Mouse (Mus musculus): Measurements from ENCODE around the gene Neurod2. TPM values are rescaled to one million over a fixed set of nuclear protein-coding genes. Genes with fewer than 3 reads are reported as not detected.

The Neurod2 gene
- polyA plus RNA-seq, 1 experiment: not detected

DNA sequence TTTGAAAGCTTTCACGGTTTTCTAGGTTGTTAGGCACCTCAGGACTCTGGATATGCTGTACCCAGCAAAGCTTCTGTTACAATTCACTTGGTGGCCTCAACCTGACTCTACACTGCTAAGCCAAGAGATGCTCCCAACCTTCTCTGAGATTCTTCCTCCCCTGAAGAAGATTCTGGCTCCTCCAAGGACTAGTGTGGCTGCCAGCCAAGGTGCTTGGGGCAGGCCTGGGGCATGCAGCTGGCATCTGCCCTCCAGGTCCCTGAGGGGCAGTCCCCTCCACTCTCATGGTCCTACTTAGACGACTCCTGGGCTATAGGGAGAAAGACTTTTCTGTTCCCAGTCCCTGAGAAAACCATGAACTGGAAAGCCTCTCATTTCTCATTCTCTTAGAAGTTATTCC lies 38.5 kb downstream of the Neurod2 start:
- H3K79me2 ChIP-seq (ENCODE audit: control insufficient read depth, insufficient read depth): no peaks in the 10 kb centered on the region
- no peak for TF ChIP-seq USF1 (IDR thresholded peaks at IDR 0.05; ENCODE audit: low read depth)
- TF ChIP-seq CEBPB (IDR thresholded peaks at IDR 0.05; ENCODE audit: low read depth): no peak
- TF ChIP-seq FOSL1 (IDR thresholded peaks at IDR 0.05; ENCODE audit: insufficient read depth, low read length, poor library complexity, severe bottlenecking): no peak
- TF ChIP-seq MYOD1 (IDR thresholded peaks at IDR 0.05; ENCODE audit: control insufficient read depth, insufficient read length, low read depth): no peak
- no peak for TF ChIP-seq CTCF (IDR thresholded peaks at IDR 0.05; ENCODE audit: control insufficient read depth, insufficient read depth, insufficient read length)
- no peak for TF ChIP-seq MAX (IDR thresholded peaks at IDR 0.05)
- TF ChIP-seq MYOG (IDR thresholded peaks at IDR 0.05; ENCODE audit: control insufficient read depth, extremely low read depth, insufficient read length): no peak
- H3ac ChIP-seq (ENCODE audit: control insufficient read depth, insufficient read length, low read depth): no peak overlapping the region
- H3K27me3 ChIP-seq (ENCODE audit: control insufficient read depth, insufficient read depth, insufficient read length): peaks cover 46% of the 10 kb centered on the region
- H3K79me3 ChIP-seq (ENCODE audit: low read depth): no peaks in the 10 kb centered on the region
- H3K4me3 ChIP-seq (ENCODE audit: insufficient read depth, poor library complexity, severe bottlenecking): no peak overlapping the region
- no peaks in the 10 kb centered on the region for H3K36me3 ChIP-seq (ENCODE audit: control insufficient read depth, insufficient read depth)

- Histone ChIP-seq H3K36me3 (ENCODE audit: control insufficient read depth, insufficient read depth) (no peaks in the 10 kb centered on the region), H3K79me2 (ENCODE audit: control insufficient read depth, insufficient read depth) (no peaks in the 10 kb centered on the region), H3K4me3 (ENCODE audit: insufficient read depth, poor library complexity, severe bottlenecking) (no peak overlapping the region), H3K27me3 (ENCODE audit: control insufficient read depth, insufficient read depth, insufficient read length) (peaks cover 46% of the 10 kb centered on the region), H3ac (ENCODE audit: control insufficient read depth, insufficient read length, low read depth) (no peak overlapping the region), H3K79me3 (ENCODE audit: low read depth) (no peaks in the 10 kb centered on the region)
- TF ChIP-seq FOSL1 (IDR thresholded peaks at IDR 0.05; ENCODE audit: insufficient read depth, low read length, poor library complexity, severe bottlenecking) (no peak), USF1 (IDR thresholded peaks at IDR 0.05; ENCODE audit: low read depth) (no peak), CEBPB (IDR thresholded peaks at IDR 0.05; ENCODE audit: low read depth) (no peak), MYOD1 (IDR thresholded peaks at IDR 0.05; ENCODE audit: control insufficient read depth, insufficient read length, low read depth) (no peak), MAX (IDR thresholded peaks at IDR 0.05) (no peak), MYOG (IDR thresholded peaks at IDR 0.05; ENCODE audit: control insufficient read depth, extremely low read depth, insufficient read length) (no peak)
These were observed 39.6 kb downstream of the Neurod2 start for GRCm38 (mm10) chr11:98289873-98290272.

- TF ChIP-seq MYOD1 (IDR thresholded peaks at IDR 0.05; ENCODE audit: control insufficient read depth, insufficient read length, low read depth) (no peak), CTCF (IDR thresholded peaks at IDR 0.05; ENCODE audit: control insufficient read depth, insufficient read depth, insufficient read length) (no peak)
- peaks cover 46% of the 10 kb centered on the region for H3K27me3 ChIP-seq (ENCODE audit: control insufficient read depth, insufficient read depth, insufficient read length)
These were observed 41.5 kb downstream of the Neurod2 start for GRCm38 (mm10) chr11:98287961-98288360.

GRCm38 (mm10) chr11:98287531-98287930 lies 41.9 kb downstream of the Neurod2 start:
- no peaks in the 10 kb centered on the region for H3K36me3 ChIP-seq (ENCODE audit: control insufficient read depth, insufficient read depth)
- H3K27me3 ChIP-seq (ENCODE audit: control insufficient read depth, insufficient read depth, insufficient read length): peaks cover 46% of the 10 kb centered on the region

More at GRCm38 (mm10) chr11:98287961-98288360, 41.5 kb downstream of the Neurod2 start:
- Histone ChIP-seq H3K36me3 (ENCODE audit: control insufficient read depth, insufficient read depth) (no peaks in the 10 kb centered on the region), H3K79me2 (ENCODE audit: control insufficient read depth, insufficient read depth) (no peaks in the 10 kb centered on the region), H3K4me3 (ENCODE audit: insufficient read depth, poor library complexity, severe bottlenecking) (no peak overlapping the region), H3K79me3 (ENCODE audit: low read depth) (no peaks in the 10 kb centered on the region), H3ac (ENCODE audit: control insufficient read depth, insufficient read length, low read depth) (no peak overlapping the region)

DNA sequence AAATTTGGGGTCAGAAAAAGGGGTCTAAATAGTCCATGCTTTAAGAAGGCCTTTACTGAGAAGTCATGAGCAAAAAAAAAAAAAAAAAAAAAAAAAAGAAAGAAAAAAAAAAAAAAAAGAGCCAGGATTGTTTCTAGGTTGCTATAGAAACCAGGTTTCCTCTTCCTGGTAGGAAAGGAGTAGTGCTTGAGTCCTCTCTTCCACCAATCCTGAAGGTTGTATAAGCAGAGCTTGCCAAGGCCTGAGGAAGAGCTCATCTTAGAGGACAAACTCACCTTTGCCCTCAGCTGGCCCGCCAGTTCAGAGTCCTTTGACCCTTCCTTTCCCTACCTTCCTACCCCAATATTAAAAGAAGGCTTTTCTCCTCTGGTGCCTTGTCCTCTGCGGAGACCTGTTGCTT lies 44.1 kb downstream of the Neurod2 start:
- peaks cover 33% of the 10 kb centered on the region for H3K27me3 ChIP-seq (ENCODE audit: control insufficient read depth, insufficient read depth, insufficient read length)
- no peaks in the 10 kb centered on the region for H3K36me3 ChIP-seq (ENCODE audit: control insufficient read depth, insufficient read depth)
- no peaks in the 10 kb centered on the region for H3K79me3 ChIP-seq (ENCODE audit: low read depth)
- no peaks in the 10 kb centered on the region for H3K79me2 ChIP-seq (ENCODE audit: control insufficient read depth, insufficient read depth)
- H3K4me3 ChIP-seq (ENCODE audit: insufficient read depth, poor library complexity, severe bottlenecking): no peak overlapping the region
- H3ac ChIP-seq (ENCODE audit: control insufficient read depth, insufficient read length, low read depth): no peak overlapping the region
- TF ChIP-seq MAX (IDR thresholded peaks at IDR 0.05): no peak
- TF ChIP-seq USF1 (IDR thresholded peaks at IDR 0.05; ENCODE audit: low read depth): no peak
- no peak for TF ChIP-seq CEBPB (IDR thresholded peaks at IDR 0.05; ENCODE audit: low read depth)
- TF ChIP-seq CTCF (IDR thresholded peaks at IDR 0.05; ENCODE audit: control insufficient read depth, insufficient read depth, insufficient read length): no peak
- TF ChIP-seq FOSL1 (IDR thresholded peaks at IDR 0.05; ENCODE audit: insufficient read depth, low read length, poor library complexity, severe bottlenecking): no peak
- TF ChIP-seq MYOD1 (IDR thresholded peaks at IDR 0.05; ENCODE audit: control insufficient read depth, insufficient read length, low read depth): no peak
- no peak for TF ChIP-seq MYOG (IDR thresholded peaks at IDR 0.05; ENCODE audit: control insufficient read depth, extremely low read depth, insufficient read length)

More at GRCm38 (mm10) chr11:98287531-98287930, 41.9 kb downstream of the Neurod2 start:
- Histone ChIP-seq H3ac (ENCODE audit: control insufficient read depth, insufficient read length, low read depth) (no peak overlapping the region), H3K79me3 (ENCODE audit: low read depth) (no peaks in the 10 kb centered on the region), H3K4me3 (ENCODE audit: insufficient read depth, poor library complexity, severe bottlenecking) (no peak overlapping the region), H3K79me2 (ENCODE audit: control insufficient read depth, insufficient read depth) (no peaks in the 10 kb centered on the region)
- no peak for TF ChIP-seq MYOD1 (IDR thresholded peaks at IDR 0.05; ENCODE audit: control insufficient read depth, insufficient read length, low read depth)
- TF ChIP-seq FOSL1 (IDR thresholded peaks at IDR 0.05; ENCODE audit: insufficient read depth, low read length, poor library complexity, severe bottlenecking): no peak
- no peak for TF ChIP-seq USF1 (IDR thresholded peaks at IDR 0.05; ENCODE audit: low read depth)
- no peak for TF ChIP-seq CEBPB (IDR thresholded peaks at IDR 0.05; ENCODE audit: low read depth)
- TF ChIP-seq MYOG (IDR thresholded peaks at IDR 0.05; ENCODE audit: control insufficient read depth, extremely low read depth, insufficient read length): no peak
- TF ChIP-seq CTCF (IDR thresholded peaks at IDR 0.05; ENCODE audit: control insufficient read depth, insufficient read depth, insufficient read length): no peak
- TF ChIP-seq MAX (IDR thresholded peaks at IDR 0.05): no peak

GRCm38 (mm10) chr11:98284230-98284629 lies 45.2 kb downstream of the Neurod2 start:
- H3K27me3 ChIP-seq (ENCODE audit: control insufficient read depth, insufficient read depth, insufficient read length): peaks cover 21% of the 10 kb centered on the region
- no peaks in the 10 kb centered on the region for H3K79me2 ChIP-seq (ENCODE audit: control insufficient read depth, insufficient read depth)
- TF ChIP-seq FOSL1 (IDR thresholded peaks at IDR 0.05; ENCODE audit: insufficient read depth, low read length, poor library complexity, severe bottlenecking) (no peak), CTCF (IDR thresholded peaks at IDR 0.05; ENCODE audit: control insufficient read depth, insufficient read depth, insufficient read length) (no peak), MYOG (IDR thresholded peaks at IDR 0.05; ENCODE audit: control insufficient read depth, extremely low read depth, insufficient read length) (no peak), CEBPB (IDR thresholded peaks at IDR 0.05; ENCODE audit: low read depth) (no peak), MYOD1 (IDR thresholded peaks at IDR 0.05; ENCODE audit: control insufficient read depth, insufficient read length, low read depth) (no peak), MAX (IDR thresholded peaks at IDR 0.05) (no peak), USF1 (IDR thresholded peaks at IDR 0.05; ENCODE audit: low read depth) (no peak)
- H3K4me3 ChIP-seq (ENCODE audit: insufficient read depth, poor library complexity, severe bottlenecking): no peak overlapping the region
- H3K36me3 ChIP-seq (ENCODE audit: control insufficient read depth, insufficient read depth): peaks cover 4% of the 10 kb centered on the region
- H3K79me3 ChIP-seq (ENCODE audit: low read depth): no peaks in the 10 kb centered on the region
- no peak overlapping the region for H3ac ChIP-seq (ENCODE audit: control insufficient read depth, insufficient read length, low read depth)

Measured in C2C12 (cell line).